Mouse (Mus musculus) 416B (cell line): ENCODE measurements around the gene Cox10.

Source experiments
- DNase-seq: peaks from one replicate; pipeline ENCODE4 v3.0.0; 2011; ENCODE audit warnings: low read depth

The Cox10 gene

DNA sequence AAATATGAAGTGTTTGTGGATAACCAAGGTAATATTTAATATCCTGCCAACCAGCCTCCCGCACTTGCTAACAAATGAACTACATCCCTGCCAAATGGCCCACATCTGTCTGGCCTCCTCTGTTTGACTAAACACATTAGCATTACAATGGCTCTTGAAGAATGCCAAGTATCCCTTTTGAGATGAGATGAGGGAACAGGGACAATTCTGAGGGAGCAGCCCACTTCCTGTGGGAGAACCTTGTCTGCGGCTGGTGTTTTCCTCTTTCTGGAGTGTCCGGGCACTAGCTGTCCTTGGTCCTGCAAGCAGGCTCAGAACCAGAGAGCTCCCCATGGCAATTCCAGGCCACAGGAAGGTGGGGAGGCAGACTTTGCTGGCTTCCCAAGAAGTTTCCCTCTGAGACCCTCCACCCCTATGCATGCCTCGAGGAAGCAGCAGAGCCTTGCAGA is 126.5 kb downstream of the Cox10 start:
- no peak for DNase-seq

DNA sequence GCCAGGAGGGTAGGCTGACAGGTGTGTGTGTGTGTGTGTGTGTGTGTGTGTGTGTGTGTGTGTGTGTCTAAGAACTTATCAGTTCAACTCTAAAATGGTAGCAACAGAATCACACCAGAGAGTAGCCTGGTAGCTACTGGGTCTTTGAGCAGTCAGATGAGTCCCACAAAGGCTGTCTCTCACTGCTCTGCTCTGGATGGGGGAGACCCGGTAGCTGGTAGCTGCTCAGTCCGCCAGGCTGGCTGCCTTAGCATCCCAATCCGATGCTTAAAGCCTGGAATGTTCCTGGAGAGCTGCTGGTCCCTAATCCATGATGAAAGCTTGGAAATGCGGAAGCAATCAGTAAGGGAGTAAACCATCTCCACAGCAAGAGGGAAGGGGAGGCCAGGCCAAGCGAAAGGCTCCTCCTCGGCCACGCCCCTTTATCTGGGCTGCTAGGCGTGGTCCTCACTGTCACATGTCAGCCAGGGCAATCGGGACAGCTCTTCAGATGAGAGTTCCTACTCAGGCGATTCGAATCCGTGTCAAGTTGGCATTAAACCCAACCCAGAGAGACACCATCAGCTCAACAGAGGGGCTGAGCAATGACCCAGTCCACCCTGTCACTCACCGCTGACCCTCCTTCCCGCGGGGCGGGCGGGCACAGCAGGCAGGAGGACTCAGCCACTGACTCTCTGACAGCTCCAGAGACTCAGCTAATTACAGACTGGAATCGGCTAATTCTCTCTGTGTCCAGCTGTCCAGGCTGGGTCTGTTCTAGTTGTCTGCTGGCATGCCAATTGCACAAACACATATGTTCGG is 127.2 kb downstream of the Cox10 start:
- DNase-seq, result no peak

DNA sequence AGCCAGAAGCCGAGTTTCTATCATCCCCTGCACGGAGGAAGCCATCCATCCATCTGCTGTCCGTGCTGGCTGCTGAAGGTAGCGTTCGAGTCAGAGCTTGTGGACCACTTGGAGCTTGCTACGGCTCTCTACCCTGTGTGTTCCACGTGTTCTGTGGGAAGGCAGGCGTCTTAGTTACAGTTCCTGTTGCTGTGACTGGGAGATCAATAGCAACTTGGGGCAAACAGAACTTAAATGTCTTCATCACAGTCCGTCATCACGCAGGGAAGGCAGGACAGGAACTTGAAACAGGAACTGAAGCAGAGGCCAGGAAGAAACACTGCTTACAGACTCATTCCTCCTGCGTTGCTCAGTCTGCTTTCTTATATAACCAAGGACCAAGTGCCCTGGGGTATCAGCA is 130.9 kb downstream of the Cox10 start:
- DNase-seq, result no peak

DNA sequence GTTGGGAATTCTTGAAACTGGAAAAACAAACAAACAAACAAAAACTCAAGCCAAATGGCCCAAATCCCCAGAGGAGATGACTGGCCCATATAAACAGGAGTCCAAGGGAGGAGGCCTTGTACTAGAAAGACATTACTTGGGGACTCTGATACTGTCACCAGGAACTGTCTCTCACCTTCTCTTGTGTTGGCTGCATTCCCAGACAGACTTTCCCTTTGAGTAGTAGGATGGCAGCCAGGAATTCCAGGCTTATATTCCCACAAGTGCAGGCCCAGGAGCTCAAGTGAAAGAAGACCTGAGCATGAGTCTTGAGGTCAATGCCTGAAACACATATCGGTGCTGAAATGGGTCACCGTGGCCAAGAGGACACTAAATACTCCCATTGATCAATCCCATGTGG is 132.2 kb downstream of the Cox10 start:
- no peak for DNase-seq

DNA sequence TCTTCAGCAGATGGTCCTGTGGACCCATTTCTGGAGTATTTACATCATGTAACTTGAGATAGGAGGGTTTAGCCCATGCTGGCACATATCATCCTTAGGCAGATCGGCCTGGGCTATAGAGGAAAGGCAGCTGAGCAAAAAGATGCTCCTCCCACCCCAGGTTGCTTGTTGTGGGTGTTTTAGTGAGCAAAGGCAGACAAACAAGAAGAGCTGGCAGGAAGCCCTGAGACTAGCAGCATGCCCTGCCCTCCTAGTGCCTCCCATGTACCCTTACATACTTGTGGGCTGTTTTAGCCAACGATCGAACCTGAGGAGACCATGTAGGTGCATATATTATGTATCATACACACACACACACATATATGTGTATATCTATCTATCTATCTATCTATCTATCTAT is 135.3 kb downstream of the Cox10 start:
- DNase-seq, result no peak

DNA sequence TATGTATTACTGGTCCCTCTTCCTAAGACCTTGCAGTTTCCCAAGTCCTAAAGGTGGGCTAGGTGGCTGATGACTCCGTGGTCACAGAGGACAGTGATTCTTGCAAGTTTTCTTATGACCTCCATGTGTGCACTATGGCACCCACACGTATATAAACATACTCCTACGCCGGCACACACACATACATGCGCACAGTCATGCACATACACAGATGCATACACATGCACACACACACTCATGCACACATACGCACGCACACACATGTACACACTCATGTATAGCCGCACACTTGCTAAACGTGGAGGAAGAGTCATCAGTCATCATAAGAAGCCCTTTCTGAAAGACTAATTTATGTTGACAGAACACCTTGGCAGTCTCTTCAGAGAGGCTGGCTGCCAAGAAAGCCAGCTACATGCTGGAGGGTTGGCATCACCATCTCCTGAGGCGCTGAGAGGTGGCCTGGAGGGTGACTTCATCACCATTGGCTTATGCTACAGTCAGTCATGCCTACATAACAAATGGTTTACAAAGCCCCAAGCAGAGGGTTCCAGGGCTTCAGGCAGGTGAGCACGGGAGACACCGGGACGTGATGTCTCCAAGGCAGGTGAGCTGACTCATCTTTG is 135.9 kb downstream of the Cox10 start:
- DNase-seq, result no peak

DNA sequence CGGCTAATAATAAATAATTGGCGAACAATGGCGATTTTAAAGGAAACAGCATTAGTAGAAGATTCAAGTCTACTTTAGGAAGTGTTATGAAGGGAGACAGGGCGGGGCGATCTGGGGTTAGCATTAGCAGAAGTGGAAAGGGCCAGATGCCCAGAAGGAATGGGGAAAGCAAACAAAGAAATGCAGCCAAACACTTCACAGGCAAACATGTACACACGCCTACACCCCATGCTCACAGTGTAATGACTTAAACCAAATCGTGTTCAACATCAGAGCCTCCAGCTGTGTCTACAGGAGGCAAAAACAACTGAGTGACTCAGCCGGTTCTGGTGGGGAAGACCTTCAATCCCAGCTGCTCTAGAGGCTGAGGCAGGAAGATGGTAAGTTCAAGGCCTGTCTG is 137.1 kb downstream of the Cox10 start:
- DNase-seq, result peak; percentile 3

DNA sequence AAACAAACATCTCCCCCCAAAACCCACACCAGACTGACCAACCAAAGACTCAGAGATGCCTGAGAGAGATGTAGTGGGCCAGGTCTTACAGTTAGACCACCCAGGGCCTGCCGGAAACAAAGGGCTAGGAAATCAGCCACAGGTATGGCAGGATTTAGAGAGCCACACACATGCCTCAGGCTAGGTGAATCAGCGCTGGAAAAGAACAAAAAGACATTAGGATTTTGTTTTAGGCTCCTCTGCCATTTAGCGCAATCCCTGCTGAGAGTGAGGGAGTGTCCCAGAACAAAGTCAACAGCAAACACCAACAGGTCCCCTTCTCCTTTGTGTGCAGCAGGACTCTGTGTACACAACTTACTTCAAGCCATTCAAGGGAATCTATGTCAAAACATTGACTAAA is 142.6 kb downstream of the Cox10 start:
- DNase-seq, result no peak

DNA sequence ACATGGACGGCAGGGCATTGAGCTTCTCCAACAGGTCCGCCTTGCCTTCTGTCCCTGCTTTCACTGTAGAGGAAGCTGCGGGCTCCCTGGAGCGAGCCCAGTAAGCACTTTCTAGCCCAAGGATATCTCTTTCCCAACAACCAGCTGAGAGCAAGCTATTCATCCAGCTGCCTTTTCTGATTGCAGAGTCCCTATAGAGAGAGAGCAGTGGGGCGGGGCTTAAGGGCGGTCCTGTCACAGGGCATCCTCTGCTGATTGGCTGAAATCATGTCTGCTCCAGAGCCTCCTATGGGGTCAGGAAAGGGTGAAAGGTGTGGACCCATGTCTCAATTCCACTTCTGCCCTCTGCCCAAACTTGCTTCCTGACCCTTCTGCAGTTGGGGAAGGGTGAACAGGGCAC is 152.4 kb downstream of the Cox10 start:
- DNase-seq, result no peak

DNA sequence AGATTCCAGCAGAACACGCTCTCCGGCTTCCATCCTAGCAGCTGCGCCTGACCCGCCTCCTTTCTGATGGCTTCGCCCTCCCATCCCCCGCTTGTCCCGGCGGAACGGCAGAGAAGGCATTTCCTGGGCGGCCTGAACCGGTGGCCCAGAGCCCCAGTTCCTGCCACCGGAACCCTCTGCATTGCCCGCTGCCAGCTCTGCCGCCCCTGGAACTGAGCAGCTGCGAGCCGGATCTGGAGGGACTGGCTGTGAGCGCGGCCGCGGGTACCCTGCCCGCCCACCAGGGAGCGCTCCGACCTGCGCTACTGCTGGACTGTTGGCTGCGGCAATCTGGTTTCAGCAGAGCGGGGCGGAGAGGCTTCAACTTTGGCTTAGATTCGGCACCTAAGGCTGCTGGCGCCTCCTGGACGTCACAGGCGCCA is 154.1 kb downstream of the Cox10 start:
- no peak for DNase-seq

DNA sequence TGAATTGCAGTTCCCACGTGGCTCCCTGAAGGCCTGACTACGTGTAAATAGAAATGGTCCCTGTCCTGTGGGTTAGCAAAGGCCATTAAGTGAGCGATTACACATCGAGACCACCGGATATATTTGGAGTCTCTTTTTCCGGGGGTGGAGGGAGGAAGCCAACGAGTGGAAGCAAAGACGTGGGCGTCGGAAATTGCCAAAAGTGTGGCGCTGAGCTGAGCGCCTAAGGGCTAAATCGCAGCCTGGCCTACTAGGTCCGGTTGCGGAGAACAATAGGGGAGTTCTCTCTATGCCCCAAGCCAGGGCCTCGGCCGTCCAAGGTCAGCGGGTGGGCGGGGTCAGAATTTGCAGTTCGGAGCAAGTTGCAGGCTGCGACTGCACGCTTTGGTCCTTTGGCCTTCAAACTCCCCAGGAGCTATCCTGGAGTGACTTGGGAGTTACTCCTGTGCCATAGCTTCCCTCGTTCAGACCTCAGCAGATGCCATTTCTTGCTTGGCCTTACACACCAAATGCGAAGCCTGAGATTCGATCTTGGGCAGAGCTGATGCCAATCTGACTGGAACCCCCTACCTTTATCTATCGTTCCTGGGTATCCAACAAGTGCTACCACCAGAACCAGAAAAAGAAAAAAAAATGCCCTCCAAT is 154.9 kb downstream of the Cox10 start:
- DNase-seq, result no peak

DNA sequence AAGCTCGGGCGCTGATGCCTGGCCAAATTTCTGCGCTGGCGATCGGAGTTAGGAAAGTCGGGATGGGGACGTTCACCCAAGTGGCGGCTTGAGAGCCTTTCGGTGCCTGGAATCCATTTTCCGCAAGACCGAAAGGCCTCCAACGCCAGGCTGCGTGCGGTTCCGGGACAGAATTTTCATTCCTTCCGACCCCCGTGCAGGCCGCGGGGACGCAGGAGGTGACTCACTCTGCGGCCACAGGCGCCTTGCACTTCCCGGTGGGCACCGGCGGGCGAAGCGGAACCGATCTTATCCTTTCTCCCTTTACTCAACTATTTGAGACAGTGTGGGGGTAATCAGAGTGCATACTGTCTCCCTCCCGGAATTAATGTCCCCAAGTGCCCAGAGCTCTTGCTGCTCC is 155.9 kb downstream of the Cox10 start:
- DNase-seq, result no peak

DNA sequence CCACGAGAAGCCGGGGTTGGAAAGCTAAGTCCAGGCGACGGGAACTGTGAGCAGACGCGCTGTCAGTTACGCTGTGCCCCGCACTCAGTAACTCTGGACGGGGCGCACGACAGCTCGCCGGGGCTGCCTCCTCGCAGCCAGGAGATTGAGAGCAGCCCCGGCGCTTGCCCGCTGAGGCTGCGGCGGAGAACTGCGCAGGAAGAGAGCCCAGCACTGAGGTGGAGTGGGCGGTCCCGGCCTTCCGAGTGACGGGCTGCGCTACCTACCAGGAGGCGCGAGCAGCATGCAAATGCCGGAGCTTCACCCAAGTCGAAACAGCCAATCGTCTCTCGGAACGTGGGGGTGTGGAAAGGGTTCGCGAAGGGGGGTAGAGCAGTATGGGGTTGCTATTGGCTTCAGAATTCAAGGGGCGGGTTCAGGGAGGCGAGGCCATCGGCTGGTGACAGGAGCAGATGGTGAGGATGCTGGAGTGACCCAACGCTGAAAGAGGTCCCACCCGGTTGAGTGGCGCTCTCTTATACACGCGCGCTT is 157.1 kb downstream of the Cox10 start, which contains the start of gene Hs3st3b1:
TSS of gene Hs3st3b1 (minus strand) at position 200 of the 531 bp plus-strand sequence.
- DNase-seq, result no peak

DNA sequence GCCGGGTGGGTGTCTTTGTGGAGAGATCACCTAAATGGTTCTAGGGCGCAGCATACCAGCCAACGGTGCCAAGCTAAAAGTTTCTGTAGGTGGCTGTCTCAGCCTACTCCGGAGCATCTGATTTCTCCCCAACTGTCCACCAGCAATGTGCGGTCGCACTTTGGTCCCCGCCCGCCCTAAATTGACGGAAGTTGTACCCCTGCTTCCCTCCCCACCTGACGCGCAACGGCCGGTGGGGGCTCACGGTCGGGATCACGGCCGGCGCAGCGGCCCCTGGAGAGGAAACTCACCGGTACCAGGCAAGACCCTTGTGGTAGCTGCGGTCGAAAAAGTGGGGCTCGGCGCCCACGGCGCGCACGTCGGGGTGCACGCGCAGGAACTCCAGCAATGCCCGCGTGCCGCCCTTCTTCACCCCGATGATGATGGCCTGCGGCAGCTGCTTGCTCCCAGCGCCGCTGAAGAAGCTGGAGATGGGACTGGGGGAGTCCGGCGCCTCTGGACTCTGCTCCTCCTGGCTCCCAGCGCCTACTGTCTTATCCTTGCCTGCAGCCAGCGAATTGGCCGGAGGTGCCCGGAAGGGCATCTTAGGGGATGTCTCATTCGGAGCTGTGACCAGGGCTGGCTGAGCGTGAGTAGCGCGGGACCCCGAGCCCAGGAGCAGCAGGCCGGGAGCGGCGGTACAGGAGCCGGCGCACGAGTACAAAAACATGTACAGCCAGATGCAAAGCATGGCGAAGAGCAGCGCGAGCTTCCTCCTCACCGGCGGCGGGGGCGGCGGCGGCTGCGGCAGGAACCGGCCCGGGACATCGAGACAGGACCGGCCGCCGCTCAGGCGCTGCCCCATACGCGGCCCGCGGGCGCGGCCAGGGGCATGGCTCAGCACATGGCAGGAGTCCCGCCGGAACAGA is 158.0 kb downstream of the Cox10 start:
- no peak for DNase-seq

DNA sequence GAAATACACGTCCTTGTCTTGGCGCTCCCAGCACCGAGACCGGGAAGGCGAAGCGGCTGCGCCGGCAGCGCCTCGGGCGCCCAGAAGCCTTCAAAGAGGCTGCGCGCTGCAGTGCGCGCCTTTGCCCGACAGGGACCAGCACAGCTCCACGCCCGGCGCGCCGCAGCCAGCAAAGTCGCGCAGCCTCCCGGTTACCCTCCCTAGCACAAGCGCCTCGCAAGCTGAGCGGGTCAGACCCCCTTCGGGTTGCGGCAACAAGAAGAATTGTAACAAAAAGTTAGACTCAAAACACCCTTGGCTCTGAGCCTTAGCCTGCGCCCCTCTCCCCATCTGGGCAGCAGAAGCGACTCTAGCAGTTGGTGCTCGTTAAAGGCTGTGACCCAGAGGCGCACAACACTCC is 158.7 kb downstream of the Cox10 start:
- no peak for DNase-seq

DNA sequence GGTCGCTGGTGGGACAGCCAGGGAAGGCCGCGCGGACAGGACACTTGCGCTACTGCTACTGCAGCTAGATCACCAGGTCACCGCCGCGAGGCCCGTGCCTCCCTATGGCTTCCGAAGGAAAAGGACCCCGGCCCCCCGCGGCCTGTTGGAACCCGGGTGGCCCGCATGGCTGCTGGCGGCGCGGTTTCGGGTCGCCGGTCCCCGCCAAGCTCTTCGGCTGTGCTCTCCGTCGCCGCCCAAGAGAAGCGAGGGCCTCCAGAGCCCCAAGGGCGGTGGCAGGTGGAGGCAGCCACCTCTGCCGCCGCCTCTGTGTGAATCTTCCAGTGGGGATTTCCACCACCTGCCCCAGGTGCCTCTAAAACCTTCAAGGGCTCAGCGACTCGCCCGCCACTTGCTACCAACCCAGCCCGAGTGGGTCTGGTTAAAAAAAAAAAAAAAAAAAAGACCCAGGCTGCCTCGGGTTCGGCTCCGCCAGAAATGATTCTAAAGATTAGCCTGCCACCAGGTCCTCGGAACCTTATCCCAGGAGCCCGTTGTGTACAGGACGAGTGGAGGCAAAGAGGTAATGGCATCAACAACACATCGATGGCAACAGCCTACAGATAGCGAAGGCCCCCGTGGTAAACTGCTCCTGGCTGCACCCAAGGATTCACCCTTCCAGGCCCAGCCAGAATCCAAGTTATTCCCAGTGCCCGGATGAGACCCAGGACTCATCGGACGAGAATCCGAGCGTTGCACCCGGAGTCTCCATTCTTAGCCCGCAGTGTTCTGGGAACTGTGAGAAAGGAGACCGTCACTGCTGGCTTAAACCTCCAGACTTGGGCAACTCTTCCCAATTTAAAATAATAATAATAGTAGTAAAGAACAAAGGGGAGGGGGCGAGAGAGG is 159.8 kb downstream of the Cox10 start:
- no peak for DNase-seq

DNA sequence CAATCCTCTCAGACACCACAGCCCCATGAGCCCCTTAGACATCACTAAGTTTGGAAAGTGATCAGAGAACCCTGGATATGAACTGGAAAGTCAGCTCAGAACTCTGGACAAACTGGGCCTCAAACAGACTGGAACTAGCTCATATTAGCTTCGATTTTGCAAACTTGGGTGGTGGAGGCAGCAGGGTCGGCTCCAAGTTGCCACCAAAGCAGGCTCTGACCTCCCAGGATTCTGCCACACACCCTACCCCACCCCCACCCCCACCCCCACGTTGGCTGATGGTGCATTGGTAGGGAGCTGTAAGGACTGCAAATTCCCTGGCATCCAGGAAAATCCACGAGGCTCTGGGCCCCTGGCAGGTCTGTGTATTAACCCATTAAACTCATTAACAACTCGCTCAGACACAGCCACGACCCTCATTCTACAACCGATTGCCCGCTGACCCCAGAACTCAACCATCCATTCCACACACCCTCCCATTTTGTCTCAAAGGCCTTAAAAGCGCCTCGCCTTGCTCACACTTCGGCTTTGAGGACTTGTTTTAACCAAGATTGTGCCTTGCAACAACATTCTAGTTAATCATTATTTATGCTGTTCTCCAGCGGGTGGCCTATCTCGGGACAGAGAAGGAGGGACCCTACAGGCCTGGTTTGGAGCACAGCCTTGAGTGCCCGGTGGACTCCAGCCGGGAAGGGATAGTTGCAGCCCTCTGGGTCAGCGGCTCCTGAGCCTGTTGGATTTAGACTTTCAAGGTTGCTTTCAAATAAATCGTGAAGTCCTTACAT is 160.8 kb downstream of the Cox10 start:
- DNase-seq, result no peak

DNA sequence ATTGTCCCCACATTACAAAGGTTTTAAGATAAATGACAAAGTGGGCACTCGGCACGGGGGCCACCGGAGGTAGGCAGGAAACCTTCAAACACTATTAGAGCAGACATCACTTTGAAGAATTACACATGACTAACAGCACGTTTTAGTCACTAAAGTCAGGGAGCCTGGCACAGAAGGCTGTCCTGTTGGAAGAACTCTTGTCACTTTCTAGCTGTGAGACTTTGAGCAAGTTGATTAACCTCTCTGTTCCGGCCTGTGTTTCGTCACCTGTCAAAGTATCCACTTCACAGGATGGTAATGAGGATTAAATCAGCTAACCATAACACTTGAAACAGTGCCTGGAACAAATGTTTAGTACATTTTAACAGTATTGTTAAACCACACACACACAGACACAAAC is 161.7 kb downstream of the Cox10 start:
- no peak for DNase-seq

DNA sequence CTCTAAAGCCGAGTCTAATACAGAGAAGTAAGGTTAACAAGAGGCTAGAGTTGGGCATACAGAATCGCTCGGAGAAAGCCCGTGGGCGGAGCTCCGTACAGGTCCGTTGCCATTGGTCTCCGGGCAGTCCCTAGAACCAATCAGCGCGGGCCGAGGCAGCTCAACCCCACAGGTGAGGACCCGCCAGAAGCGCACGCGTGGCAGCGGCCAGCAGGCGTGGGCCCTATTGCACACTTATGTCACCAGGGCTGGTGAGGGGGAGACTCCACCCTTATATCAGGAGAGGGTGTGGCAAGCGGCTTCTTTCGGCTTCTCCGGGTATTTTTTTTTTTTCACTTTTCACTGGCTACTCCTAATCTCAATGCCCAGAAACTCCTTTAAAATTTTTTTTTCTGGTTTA is 164.9 kb downstream of the Cox10 start:
- DNase-seq, result no peak

DNA sequence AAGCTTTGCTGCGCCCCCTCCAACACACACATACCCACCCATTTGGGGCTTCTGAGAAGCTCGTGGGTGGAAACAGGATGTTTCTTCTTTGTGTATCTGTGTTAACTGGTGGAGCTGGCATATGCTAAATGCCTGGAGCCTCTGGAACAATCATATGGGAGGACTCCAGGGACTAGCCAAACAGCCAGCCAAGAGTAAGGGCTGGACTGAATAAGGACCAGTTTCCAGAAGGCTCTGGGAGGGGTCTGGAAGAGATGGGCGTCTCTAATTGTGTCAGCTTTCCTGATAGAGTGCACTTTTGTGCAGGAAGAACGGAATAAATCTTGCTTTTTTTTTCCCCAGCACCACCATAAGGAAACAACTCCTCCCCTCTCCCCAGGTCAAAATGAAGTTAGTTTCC is 165.3 kb downstream of the Cox10 start:
- DNase-seq, result no peak
